Mouse (Mus musculus): Measurements from ENCODE around the gene Sptlc2.

The Sptlc2 gene

DNA sequence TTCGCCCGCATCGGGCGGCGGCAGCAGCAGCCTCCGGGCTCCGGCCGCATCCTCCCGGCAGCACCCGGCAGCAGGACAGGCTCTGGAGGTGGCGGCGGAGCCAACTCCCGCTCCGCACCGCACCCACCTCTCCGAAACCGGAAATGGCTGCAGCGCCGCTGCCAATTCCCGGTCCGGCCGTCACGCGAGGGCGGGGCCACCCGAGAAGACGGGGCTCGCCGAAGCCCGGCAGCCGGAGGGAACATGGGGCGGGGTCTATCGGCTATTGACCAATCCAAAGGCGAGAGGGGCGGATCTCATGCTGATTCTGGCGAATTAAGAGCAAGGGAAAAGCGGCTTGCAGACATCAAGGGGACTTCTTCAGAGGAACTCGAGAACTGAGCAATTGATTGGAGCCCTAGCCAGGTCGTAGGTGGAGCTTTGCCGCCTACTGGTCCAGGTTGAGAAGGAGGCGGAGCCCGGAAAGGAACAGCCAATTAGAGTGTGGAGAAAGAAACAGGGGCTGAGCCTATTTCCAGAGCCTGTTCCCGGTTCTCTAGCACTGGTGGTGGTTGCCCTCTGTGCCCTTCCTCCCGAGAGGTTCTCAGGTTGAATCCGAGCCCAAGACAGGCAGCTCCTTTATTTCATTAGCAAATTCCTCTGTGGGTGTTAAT, at the start of gene Sptlc2:
Sptlc2 (minus strand) TSS at position 234 of the 653 bp plus-strand sequence.
- DNase-seq (ENCODE audit: low spot score in 2 of 2) = peak; percentile 95 to 99

DNA sequence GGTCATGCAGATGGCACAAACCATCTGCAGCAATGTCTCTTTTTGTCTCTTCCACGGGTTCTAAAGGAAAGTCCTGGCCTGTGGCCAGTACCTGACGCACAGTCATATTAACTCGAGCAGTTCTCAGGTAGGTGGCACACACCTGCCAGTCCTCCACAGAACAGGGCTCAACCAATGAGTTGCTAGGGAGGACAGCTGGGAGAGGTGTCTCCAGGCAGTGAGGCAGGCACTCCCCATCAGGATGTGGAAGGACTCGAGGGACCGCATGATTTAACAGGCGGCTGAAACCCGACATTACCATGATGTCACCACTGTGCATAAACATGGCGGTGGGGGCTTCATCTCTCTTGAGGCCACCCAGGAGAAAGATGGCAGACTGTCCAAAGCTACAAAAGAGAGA, 40.7 kb upstream of the Sptlc2 start:
- DNase-seq (ENCODE audit: low spot score in 2 of 2) = no peak

DNA sequence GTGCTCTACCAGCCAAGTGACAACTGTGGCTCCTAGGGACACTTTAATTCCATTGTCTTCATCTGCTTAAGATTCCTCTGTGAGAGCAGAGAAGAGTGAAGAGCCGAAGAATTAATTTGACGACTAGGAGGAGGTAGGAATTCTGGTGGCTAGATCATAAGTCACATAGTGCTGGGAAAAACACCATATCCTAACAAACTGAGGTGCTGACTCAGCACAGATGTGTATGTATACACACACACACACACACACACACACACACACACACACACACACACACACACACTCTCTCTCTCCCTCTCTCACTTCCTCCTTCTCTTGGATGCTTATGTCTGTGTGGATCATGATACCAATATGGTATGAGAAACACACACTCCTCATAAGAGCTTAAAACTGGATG, 40.1 kb upstream of the Sptlc2 start:
- DNase-seq (ENCODE audit: low spot score in 2 of 2) = no peak

- DNase-seq (ENCODE audit: low spot score in 2 of 2) = no peak
Observed at GRCm38 (mm10) chr12:87426354-87427031, 38.3 kb upstream of the Sptlc2 start.

DNA sequence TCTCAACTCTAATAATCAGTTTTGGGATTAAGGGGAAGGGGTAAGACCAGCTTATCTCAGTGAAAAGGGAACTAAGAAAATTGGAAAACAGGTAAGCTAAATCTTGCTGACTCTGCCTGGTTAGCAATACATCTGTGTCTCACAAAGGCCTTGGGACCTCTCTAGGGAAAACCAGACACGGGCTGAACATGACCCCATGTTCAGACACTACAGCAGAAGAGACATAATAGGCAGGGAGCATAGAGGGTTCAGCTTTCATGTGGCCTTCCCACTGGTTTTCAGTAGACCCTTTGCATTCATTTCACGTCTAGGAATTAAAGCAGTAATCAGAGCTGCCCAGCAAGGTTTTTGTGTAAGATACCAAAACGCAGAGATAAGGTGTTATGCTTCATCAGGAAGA, 36.4 kb upstream of the Sptlc2 start:
- no peak for DNase-seq (ENCODE audit: low spot score in 2 of 2)

GRCm38 (mm10) chr12:87423700-87424099, 35.5 kb upstream of the Sptlc2 start:
- DNase-seq (ENCODE audit: low spot score in 2 of 2) = no peak

DNA sequence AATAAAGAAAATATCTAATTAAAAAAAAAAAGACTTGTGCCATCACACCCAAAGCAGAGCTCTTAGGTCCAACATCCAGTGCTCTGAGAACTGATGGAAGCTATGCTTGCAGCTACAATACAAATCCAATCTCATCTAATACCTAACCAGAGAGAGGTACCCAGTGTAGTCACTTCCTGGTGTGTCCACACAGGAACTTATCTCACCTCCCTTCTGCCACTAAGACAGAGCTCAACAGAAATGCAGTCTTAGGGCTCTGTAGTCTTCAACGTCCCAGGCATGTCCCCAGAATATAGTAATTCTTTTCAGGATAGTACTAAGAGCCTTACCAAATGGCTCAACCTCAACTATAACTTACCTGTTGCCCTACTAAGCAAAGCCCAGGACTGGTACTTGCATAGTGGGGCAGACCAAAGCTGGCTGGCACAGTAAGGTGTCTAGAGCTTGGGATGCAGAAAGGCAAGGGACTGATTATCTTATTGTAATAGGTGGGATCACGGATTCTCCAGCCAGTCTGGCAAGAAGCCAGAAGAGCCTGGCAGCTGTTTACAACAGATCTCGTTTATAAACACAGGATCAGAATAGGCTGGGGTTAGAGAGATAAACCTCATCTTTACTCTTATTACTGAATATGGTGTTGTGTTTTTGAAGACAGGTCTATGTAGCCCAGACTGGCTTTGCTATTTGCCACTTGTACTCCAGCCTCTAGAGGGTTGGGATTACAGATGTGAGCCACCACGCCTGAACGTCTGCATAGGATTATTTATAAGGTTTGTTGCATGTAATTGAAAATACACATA, 33.8 kb upstream of the Sptlc2 start:
- DNase-seq (ENCODE audit: low spot score in 2 of 2) = no peak

DNA sequence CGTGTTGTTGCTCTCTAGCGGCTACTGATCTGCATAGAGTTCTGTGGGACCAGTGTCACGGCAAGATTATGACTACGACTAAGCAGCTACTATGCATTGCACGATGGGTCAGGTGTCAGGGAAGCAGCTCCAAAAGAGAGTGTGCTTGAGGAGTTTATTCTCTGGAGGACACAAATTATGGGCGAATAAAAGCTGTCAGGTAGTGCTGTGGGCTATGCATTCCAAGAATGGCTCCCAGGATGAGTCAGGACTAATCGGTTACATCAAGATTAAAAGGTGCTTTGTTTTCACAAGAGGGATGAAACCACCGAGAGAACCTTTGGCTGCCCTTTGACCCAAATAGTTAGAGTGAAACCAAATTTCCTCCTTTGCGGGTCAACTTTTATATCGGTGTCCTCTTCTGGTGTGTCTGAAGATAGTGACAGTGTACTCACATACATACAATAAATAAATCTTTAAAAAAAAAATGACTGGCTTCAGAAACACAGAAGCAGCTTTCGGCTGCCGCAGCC, 31.9 kb upstream of the Sptlc2 start:
- no peak for DNase-seq (ENCODE audit: low spot score in 2 of 2)

DNA sequence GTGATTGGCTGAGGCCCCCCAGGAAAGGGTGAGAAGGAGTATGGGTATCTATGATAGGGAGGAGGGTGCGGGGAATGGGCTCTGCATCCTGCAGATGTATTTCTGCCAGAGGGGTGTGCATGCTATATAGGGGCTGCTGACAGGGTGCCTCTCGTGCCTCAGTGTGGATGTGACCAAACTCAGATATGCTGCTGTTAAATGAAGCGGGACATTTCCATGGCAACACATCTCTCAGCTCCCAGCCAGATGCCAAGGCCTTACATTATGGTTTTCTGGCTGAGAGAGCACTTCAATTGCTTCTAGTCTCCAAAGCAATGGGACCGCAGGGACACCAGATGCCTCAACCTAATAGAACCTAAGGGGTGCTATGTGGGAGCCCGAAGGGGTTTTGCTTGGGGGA, 30.8 kb upstream of the Sptlc2 start:
- peak in 1 of 2 experiments; percentile 30 for DNase-seq (ENCODE audit: low spot score in 2 of 2)

- DNase-seq (ENCODE audit: low spot score in 2 of 2) = peak in 1 of 2 experiments; percentile 37
Observed at GRCm38 (mm10) chr12:87416690-87417089, 28.5 kb upstream of the Sptlc2 start.

DNA sequence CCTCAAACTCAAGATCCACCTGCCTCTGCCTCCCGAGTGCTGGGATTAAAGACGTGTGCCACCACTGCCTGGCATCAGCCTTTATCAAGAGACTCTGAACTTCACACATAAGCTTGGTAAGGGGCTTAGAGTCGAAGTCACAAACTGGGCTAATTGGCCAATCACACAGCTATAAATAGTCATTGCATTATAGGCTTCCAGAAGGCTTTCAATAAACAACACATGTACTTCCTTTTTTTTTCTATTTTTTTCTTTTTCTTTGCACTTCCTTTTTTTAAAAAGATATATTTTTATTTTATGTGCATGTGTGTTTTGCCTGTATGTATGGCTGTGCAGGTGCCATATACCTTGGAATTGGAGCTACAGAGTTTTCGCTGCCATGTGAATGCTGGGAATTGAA, 27.2 kb upstream of the Sptlc2 start:
- no peak for DNase-seq (ENCODE audit: low spot score in 2 of 2)

DNA sequence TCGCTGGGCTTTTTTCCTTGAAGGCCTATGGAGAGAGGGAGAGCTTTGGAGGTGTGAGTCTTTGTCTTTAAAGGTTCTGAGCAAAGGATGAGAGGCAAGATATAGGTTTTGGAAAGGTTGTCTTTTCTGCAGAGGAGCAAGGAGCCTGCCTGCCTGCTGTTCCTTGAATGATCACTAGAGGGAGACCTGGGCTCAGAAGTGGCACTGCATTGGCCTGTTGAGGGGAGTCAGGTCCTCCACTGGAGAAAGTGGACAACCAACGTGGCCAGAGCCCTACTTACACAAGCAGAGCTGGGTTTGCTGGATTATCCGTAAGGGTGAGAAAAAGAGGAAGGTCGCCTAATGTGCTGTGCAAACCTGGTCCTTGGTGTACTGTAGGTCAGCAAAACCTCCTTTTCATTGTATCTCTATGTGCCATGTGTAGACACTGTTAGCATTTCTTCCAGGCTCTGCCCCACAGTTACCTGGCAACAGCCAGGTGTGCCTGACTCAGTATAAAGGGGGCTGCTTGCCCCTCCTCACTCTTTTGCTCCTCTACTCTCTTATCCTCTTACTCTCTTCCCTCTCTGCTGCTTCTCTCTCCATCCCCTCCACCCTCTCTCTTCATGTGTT, 25.1 kb upstream of the Sptlc2 start:
- peak; percentile 68 to 81 for DNase-seq (ENCODE audit: low spot score in 2 of 2)

DNA sequence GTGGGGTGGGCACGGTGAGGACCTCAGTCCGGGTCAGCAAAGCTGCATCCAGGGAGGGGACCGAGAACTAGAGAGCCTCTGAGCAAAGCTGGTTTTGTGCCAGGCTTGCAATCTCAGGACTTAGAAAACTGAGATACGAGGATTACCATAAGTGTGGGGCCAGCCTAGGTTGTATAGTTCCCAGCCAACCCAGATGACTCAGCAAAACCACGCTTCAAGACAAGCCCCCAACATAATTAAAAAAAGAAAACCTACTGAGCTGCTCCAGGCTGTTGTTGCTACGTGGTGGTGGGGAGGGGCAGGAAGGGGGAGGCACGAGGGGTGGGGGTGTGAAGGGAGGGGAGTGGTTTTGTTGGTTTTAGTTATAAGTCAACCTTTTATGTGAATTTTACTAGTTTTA, 22.8 kb upstream of the Sptlc2 start:
- DNase-seq (ENCODE audit: low spot score in 2 of 2) = no peak

DNA sequence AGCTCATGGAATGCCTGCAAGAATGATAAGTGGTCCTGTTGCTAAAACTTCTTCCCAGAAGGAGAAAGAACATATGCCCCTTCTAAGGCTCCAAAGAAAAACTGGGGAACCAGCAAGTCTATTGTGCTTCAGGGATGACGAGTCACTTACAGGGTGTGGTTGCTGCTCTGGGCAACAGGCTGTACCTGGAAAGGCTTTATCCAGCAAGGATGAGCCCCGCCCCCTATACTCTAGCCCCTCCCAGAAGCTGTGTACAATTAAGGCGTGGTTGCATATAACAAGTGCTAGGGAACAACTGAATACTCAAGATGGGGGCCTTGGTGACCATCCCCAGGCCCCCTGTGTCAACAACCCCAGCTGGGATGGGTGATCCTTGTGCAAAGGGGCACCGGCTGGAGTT, 21.0 kb upstream of the Sptlc2 start:
- DNase-seq (ENCODE audit: low spot score in 2 of 2) = no peak

GRCm38 (mm10) chr12:87407869-87408605, 19.9 kb upstream of the Sptlc2 start:
- DNase-seq (ENCODE audit: low spot score in 2 of 2) = no peak

- no peak for DNase-seq (ENCODE audit: low spot score in 2 of 2)
Observed at GRCm38 (mm10) chr12:87405721-87406120, 17.6 kb upstream of the Sptlc2 start.

GRCm38 (mm10) chr12:87405165-87405564, 17.0 kb upstream of the Sptlc2 start:
- DNase-seq (ENCODE audit: low spot score in 2 of 2) = no peak

- no peak for DNase-seq (ENCODE audit: low spot score in 2 of 2)
Observed at GRCm38 (mm10) chr12:87401883-87402282, 13.7 kb upstream of the Sptlc2 start.

GRCm38 (mm10) chr12:87399119-87399819, 11.1 kb upstream of the Sptlc2 start:
- no peak for DNase-seq (ENCODE audit: low spot score in 2 of 2)

DNA sequence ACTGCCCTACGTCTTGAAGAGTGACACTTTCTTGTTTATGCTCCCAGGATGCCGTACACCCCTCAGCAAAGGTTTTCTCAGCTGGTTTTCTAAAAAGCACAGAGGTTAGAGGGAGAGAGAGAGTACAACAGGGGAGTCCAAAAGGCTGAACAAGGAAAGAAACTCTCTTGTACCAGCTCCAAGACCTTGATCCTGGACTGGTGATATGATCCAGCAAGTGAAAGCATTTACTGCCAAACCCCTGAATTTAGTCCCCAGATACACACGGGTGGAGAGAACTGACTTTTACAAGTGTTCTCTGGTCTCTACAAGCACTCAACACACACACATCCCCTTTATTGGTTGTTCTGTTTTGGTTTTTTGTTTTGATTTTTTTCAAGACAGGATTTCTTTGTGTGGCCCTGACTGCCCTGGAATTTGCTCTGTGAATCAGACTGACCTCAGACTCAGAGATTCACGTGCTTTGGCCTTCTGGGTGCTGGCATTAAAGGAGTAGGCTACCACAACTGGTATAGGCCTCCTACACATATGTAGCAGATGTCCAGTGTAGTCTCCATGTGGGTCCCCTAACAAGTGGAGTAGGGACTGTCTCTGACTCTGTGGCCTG, 9.8 kb upstream of the Sptlc2 start:
- no peak for DNase-seq (ENCODE audit: low spot score in 2 of 2)
